Mouse (Mus musculus) liver, embryonic 14.5 days (tissue): Measurements from ENCODE around the gene Ttc39a. TPM values are rescaled to one million over a fixed set of nuclear protein-coding genes. Genes with fewer than 3 reads are reported as not detected.

Experiments
- ATAC-seq: fragments of 200-750 bp; cut with Nextera tagmentation; 2 replicates; pipeline ENCODE4 v1.8.0; 2017; ENCODE audit warnings: moderate number of reproducible peaks, mild to moderate bottlenecking, moderate library complexity; ENCODE audit not compliant: insufficient read depth
- DNase-seq, 3 experiments: peaks; one replicate each; pipeline ENCODE4 v3.0.0-alpha.2; 2012 to 2013; ENCODE audit warnings: low read depth in 3 of 3, low spot score in 3 of 3
- H3K27ac ChIP-seq: fragments of 300-500 bp; sonication (generic); 2 replicates; pipeline ENCODE4 v1.5.1; 2014; ENCODE audit warnings: moderate library complexity, mild to moderate bottlenecking, control low read depth, inconsistent platforms
- H3K27me3 ChIP-seq: fragments of 300-500 bp; sonication (generic); 2 replicates; pipeline ENCODE4 v1.6.1; 2014; ENCODE audit warnings: mild to moderate bottlenecking, low read length, moderate library complexity; ENCODE audit not compliant: control insufficient read depth, insufficient read depth
- H3K36me3 ChIP-seq: fragments of 300-500 bp; sonication (generic); replicated peaks from 2 replicates; pipeline ENCODE4 v1.6.1; 2014; ENCODE audit warnings: low read depth; ENCODE audit not compliant: control insufficient read depth, insufficient read depth
- H3K4me1 ChIP-seq, 2 experiments: fragments of 200-500 bp in 1 of 2; fragments of 300-500 bp in 1 of 2; sonication (generic) in 1 of 2; replicated peaks; 2 replicates each; pipeline ENCODE4 v1.6.1; 2012 to 2014; ENCODE audit warnings: antibody characterized with exemption in 1 of 2, inconsistent platforms in 1 of 2, low read length in 1 of 2; ENCODE audit not compliant: control insufficient read depth in 2 of 2, insufficient read depth in 2 of 2
- H3K4me2 ChIP-seq: fragments of 300-500 bp; sonication (generic); 2 replicates; pipeline ENCODE4 v1.6.1; 2014; ENCODE audit warnings: low read depth, mild to moderate bottlenecking, control low read depth, moderate library complexity
- H3K4me3 ChIP-seq, 2 experiments: fragments of 200-500 bp in 1 of 2; fragments of 300-500 bp in 1 of 2; sonication (generic) in 1 of 2; 2 replicates each; pipeline ENCODE4 v1.5.1; 2012 to 2014; ENCODE audit warnings: low read depth in 2 of 2, low read length in 2 of 2, mild to moderate bottlenecking in 2 of 2, control low read depth in 1 of 2, inconsistent platforms in 1 of 2, moderate library complexity in 1 of 2; ENCODE audit not compliant: insufficient read depth in 1 of 2
- H3K9ac ChIP-seq: fragments of 300-500 bp; sonication (generic); replicated peaks from 2 replicates; pipeline ENCODE4 v1.6.1; 2014; ENCODE audit warnings: mild to moderate bottlenecking, control low read depth, moderate library complexity
- H3K9me3 ChIP-seq: fragments of 300-500 bp; sonication (generic); 2 replicates; pipeline ENCODE4 v1.6.1; 2016; ENCODE audit warnings: low read length, mixed read lengths; ENCODE audit not compliant: control insufficient read depth
- CTCF ChIP-seq: IDR thresholded peaks from 2 replicates; pipeline ENCODE4 v1.5.1; 2016; ENCODE audit warnings: antibody characterized with exemption, low read depth, control low read depth
- EP300 ChIP-seq: IDR thresholded peaks from 2 replicates; pipeline ENCODE4 v1.6.1; 2016; ENCODE audit warnings: antibody characterized with exemption, low read depth
- WGBS: fragments of 180-500 bp; shearing (Covaris S2); extraction: QIAGEN DNeasy Blood & Tissue Kit; methylation state at CpG from one replicate; pipeline ENCODE4 v1.1.7; 2014; ENCODE audit not compliant: insufficient replicate concordance; 5-methylcytosine and 5-hydroxymethylcytosine counted together
- polyA plus RNA-seq, 2 experiments: library from polyadenylated mRNA; depleted of rRNA in 1 of 2; stranded (reverse) in 1 of 2; unstranded in 1 of 2; fragments of >200 nt; fragmentation: Nextera tagmentation in 1 of 2; extraction: Ambion mirVana in 1 of 2; gene quantifications; 2 replicates each; pipeline versions ENCODE4 v1.2.1 to v1.2.3; 2012 to 2014

Gene Ttc39a
- polyA plus RNA-seq, 2 experiments = 11.7 to 13.6 TPM

- TF ChIP-seq CTCF = peak; percentile 98
- peak; percentile 24; the same call in 1 of the 2 replicates for TF ChIP-seq EP300
- H3K9me3 ChIP-seq = no peaks in the 10 kb centered on the region
Observed at GRCm38 (mm10) chr4:109437913-109438878, 31.8 kb downstream of the Ttc39a start.

DNA sequence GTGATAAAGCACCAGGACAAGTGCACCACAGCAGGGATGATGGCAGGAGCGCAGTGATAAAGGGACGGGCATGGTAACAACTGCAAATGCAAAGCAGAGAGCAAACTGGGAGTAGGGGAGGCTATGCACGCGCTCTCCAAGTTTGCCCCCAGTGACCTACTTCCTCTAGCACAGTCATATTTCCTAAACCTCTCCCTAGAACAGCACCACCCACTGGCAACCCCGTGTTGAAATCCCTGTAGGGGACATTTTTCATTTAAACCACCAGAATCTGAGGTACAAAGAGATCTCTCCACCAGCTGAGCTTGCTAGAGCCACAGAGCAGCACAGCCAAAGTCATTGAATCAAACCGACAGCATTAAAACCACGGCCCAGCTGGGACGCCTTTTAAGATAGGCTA is 32.7 kb downstream of the Ttc39a start:
- 45% methylated on average over 8 of the region's 8 CpGs for WGBS
- no peaks in the 10 kb centered on the region for H3K9me3 ChIP-seq
- peaks cover 33% of the 10 kb centered on the region for H3K36me3 ChIP-seq
- H3K4me2 ChIP-seq = peak overlapping the region; percentile 66
- H3K27me3 ChIP-seq = no peaks in the 10 kb centered on the region
- TF ChIP-seq EP300 (no peak), CTCF (peak; percentile 51)
- no peak for ATAC-seq
- H3K27ac ChIP-seq = peak overlapping the region; percentile 98
- peak overlapping the region; percentile 76 for H3K9ac ChIP-seq
- DNase-seq = no peak
- peaks cover 61 to 64% of the 10 kb centered on the region in 2 experiments for H3K4me1 ChIP-seq
- H3K4me3 ChIP-seq = peak overlapping the region in 1 of 2 experiments; percentile 33; a peak in 2 of 4 replicates

More at GRCm38 (mm10) chr4:109437913-109438878, 31.8 kb downstream of the Ttc39a start:
- Histone ChIP-seq H3K27me3 (no peaks in the 10 kb centered on the region), H3K27ac (peak overlapping the region; percentile 98), H3K4me1 (peaks cover 52 to 55% of the 10 kb centered on the region in 2 experiments), H3K4me2 (peak overlapping the region; percentile 66), H3K4me3 (no peak overlapping the region), H3K36me3 (peaks cover 28% of the 10 kb centered on the region), H3K9ac (peak overlapping the region; percentile 76)
- 42% methylated on average over 9 of the region's 9 CpGs for WGBS
- DNase-seq (peak; percentile 69 to 77 (median 72)), ATAC-seq (peak; percentile 38; the same call in 1 of the 2 replicates)

- peaks cover 69 to 71% of the 10 kb centered on the region in 2 experiments for H3K4me1 ChIP-seq
Observed at GRCm38 (mm10) chr4:109439825-109440248, 33.4 kb downstream of the Ttc39a start.

GRCm38 (mm10) chr4:109440381-109440780 is 34.0 kb downstream of the Ttc39a start:
- Histone ChIP-seq H3K27ac (peak overlapping the region; percentile 98), H3K27me3 (no peaks in the 10 kb centered on the region), H3K4me2 (peak overlapping the region; percentile 66), H3K4me1 (peaks cover 74 to 76% of the 10 kb centered on the region in 2 experiments), H3K9me3 (no peaks in the 10 kb centered on the region), H3K36me3 (peaks cover 38% of the 10 kb centered on the region), H3K9ac (peak overlapping the region; percentile 76), H3K4me3 (peak overlapping the region; percentile 3 to 33; a peak in 3 of 4 replicates)
- TF ChIP-seq EP300 = no peak
- no peak for DNase-seq
- ATAC-seq = no peak
- WGBS = 84% methylated on average over 5 of the region's 5 CpGs

More at GRCm38 (mm10) chr4:109439825-109440248, 33.4 kb downstream of the Ttc39a start:
- H3K36me3 ChIP-seq = peaks cover 38% of the 10 kb centered on the region
- peak overlapping the region; percentile 28 to 33; a peak in 3 of 4 replicates for H3K4me3 ChIP-seq
- peak overlapping the region; percentile 98 for H3K27ac ChIP-seq
- H3K9me3 ChIP-seq = no peaks in the 10 kb centered on the region
- peak overlapping the region; percentile 76 for H3K9ac ChIP-seq
- TF ChIP-seq CTCF (no peak), EP300 (peak; percentile 93)
- peak; percentile 88 for ATAC-seq
- no peaks in the 10 kb centered on the region for H3K27me3 ChIP-seq
- peak; percentile 85 to 89 (median 88) for DNase-seq
- H3K4me2 ChIP-seq = peak overlapping the region; percentile 66
- 8% methylated on average over 3 of the region's 3 CpGs for WGBS

- Histone ChIP-seq H3K4me2 (peak overlapping the region; percentile 66), H3K4me1 (peaks cover 80 to 83% of the 10 kb centered on the region in 2 experiments), H3K27ac (peak overlapping the region; percentile 98)
Observed at GRCm38 (mm10) chr4:109441000-109441399, 34.6 kb downstream of the Ttc39a start.

More at GRCm38 (mm10) chr4:109441000-109441399, 34.6 kb downstream of the Ttc39a start:
- H3K9me3 ChIP-seq = no peaks in the 10 kb centered on the region
- no peaks in the 10 kb centered on the region for H3K27me3 ChIP-seq
- TF ChIP-seq CTCF (no peak), EP300 (no peak)
- peaks cover 38% of the 10 kb centered on the region for H3K36me3 ChIP-seq
- ATAC-seq (no peak), DNase-seq (no peak)
- 90% methylated on average over 3 of the region's 3 CpGs for WGBS
- no peak overlapping the region for H3K4me3 ChIP-seq
- H3K9ac ChIP-seq = peak overlapping the region; percentile 76
